In the genomic region with DNA sequence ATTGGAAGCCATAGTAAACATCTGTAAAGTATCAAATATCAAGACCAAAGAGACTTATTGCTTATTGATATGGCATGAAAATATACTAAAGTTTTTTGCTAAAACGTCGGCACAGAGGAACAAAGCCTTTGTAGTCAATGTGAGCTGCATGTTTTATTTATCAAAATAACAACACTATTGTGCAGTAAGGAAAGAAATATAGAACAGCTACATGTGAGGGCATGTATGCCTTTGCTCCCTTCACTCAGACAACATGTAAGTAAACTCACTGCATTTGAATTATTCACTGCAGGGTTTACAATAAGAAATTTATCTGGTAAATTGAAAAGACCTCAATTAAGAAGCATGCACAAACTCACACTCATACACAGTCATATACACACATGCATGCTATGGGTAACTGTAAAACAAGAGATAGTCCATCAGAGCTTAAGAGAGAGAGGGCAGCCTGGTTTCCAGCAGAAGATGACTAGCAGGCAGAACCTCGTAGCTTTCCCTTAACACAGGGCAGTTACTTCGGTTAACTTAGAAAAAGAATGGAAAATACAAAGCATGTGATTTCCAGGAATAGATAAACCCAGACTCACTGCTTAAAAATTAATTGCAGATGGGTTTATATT, we compare ENCODE assay signal across 12 mouse cellular contexts.
DNase-seq lines count a peak whose midpoint lies in the region; ATAC-seq and TF ChIP-seq lines count a peak whose summit lies in the region.
"Had no signal": no experiment of that assay in that cellular context is flagged by ENCODE, and none has a peak within 500 bp of the region (broad histone marks: within the 10 kb centered on the region; RNA-seq: fewer than 3 reads in every experiment).

No protein-coding gene starts in this region.

- TF ChIP-seq CTCF in midbrain, postnatal 0 days (IDR thresholded peaks at IDR 0.05), result no peak

- H3K9me3 ChIP-seq in kidney, embryonic 14.5 days (ENCODE audit: control insufficient read depth, low read length), result no peaks in the 10 kb centered on the region
- H3K9me3 ChIP-seq in embryonic facial prominence, embryonic 14.5 days (ENCODE audit: control insufficient read depth, low read length), result no peaks in the 10 kb centered on the region
- no peaks in the 10 kb centered on the region for H3K9me3 ChIP-seq in hindbrain, embryonic 14.5 days (ENCODE audit: control insufficient read depth, low read length)
- no peaks in the 10 kb centered on the region for H3K9me3 ChIP-seq in midbrain, postnatal 0 days (ENCODE audit: low read length)

- no peak overlapping the region for H3K27ac ChIP-seq in kidney, embryonic 14.5 days (ENCODE audit: low read depth, low read length)
- peak overlapping the region; percentile 61 for H3K27ac ChIP-seq in embryonic facial prominence, embryonic 14.5 days (replicated peaks; ENCODE audit: low read depth, low read length)
- peak overlapping the region; percentile 100 for H3K27ac ChIP-seq in hindbrain, embryonic 14.5 days
- peak overlapping the region; percentile 81 for H3K27ac ChIP-seq in midbrain, postnatal 0 days (ENCODE audit: low read depth, low read length)

- no peaks in the 10 kb centered on the region for H3K4me1 ChIP-seq in kidney, embryonic 14.5 days (ENCODE audit: control insufficient read depth, insufficient read depth, low read length)
- peaks cover 39% of the 10 kb centered on the region for H3K4me1 ChIP-seq in embryonic facial prominence, embryonic 14.5 days (ENCODE audit: control insufficient read depth, insufficient read depth, low read length)
- peaks cover 6% of the 10 kb centered on the region for H3K4me1 ChIP-seq in hindbrain, embryonic 14.5 days (replicated peaks; ENCODE audit: control insufficient read depth, insufficient read depth, low read length)
- no peaks in the 10 kb centered on the region for H3K4me1 ChIP-seq in midbrain, postnatal 0 days (ENCODE audit: insufficient read depth, low read length)

- no peak for ATAC-seq in kidney, embryonic 14.5 days (ENCODE audit: low FRiP score, low TSS enrichment)
- no peak for ATAC-seq in embryonic facial prominence, embryonic 14.5 days (ENCODE audit: low read depth)
- ATAC-seq in hindbrain, embryonic 14.5 days (ENCODE audit: low FRiP score), result no peak
- no peak for ATAC-seq in midbrain, postnatal 0 days (ENCODE audit: low FRiP score)
- ATAC-seq: liver, postnatal 0 days had no signal

- H3K4me3 ChIP-seq in kidney, embryonic 14.5 days (ENCODE audit: low read length), result no peak overlapping the region
- H3K4me3 ChIP-seq in embryonic facial prominence, embryonic 14.5 days (ENCODE audit: low read depth, low read length), result peak overlapping the region; percentile 15; the same call in 1 of the 2 replicates
- H3K4me3 ChIP-seq in hindbrain, embryonic 14.5 days (replicated peaks; ENCODE audit: low read length), result peak overlapping the region; percentile 55
- peak overlapping the region; percentile 47 for H3K4me3 ChIP-seq in midbrain, postnatal 0 days (ENCODE audit: low read depth, low read length)

- WGBS in kidney, embryonic 14.5 days, result 54% methylated on average over 4 of the region's 4 CpGs
- WGBS in embryonic facial prominence, embryonic 14.5 days, result 20% methylated on average over 4 of the region's 4 CpGs
- 5% methylated on average over 4 of the region's 4 CpGs for WGBS in hindbrain, embryonic 14.5 days
- WGBS in midbrain, postnatal 0 days, result 6% methylated on average over 4 of the region's 4 CpGs

- peak; percentile 26 to 39 for DNase-seq in kidney, postnatal 36 days
- DNase-seq in embryonic facial prominence, embryonic 14.5 days (ENCODE audit: low spot score), result no peak
- DNase-seq in hindbrain, embryonic 14.5 days (ENCODE audit: low spot score), result peak; percentile 53
- DNase-seq in midbrain, postnatal 0 days (ENCODE audit: low spot score), result no peak
- DNase-seq in cerebellum, adult 18-20 months, result no peak
- no peak for DNase-seq in spleen, postnatal 10 days (ENCODE audit: low spot score in 2 of 2)
- DNase-seq in adrenal gland, postnatal 25 days, result no peak
- DNase-seq: B cell, adult 2 months; kidney, adult 8-10 months; layer of hippocampus, postnatal 36 days; liver, postnatal 0 days had no signal

- no peak overlapping the region for H3K4me2 ChIP-seq in kidney, embryonic 14.5 days (replicated peaks; ENCODE audit: low read depth, low read length)
- H3K4me2 ChIP-seq in embryonic facial prominence, embryonic 14.5 days (ENCODE audit: low read depth, low read length), result peak overlapping the region; percentile 30
- peak overlapping the region; percentile 86 for H3K4me2 ChIP-seq in hindbrain, embryonic 14.5 days (replicated peaks)
- peak overlapping the region; percentile 80 for H3K4me2 ChIP-seq in midbrain, postnatal 0 days (ENCODE audit: low read depth, low read length, poor library complexity, severe bottlenecking)

- no peaks in the 10 kb centered on the region for H3K27me3 ChIP-seq in kidney, embryonic 14.5 days (ENCODE audit: control insufficient read depth, insufficient read depth, low read length)
- no peaks in the 10 kb centered on the region for H3K27me3 ChIP-seq in embryonic facial prominence, embryonic 14.5 days (replicated peaks; ENCODE audit: control insufficient read depth, insufficient read depth, low read length)
- no peaks in the 10 kb centered on the region for H3K27me3 ChIP-seq in hindbrain, embryonic 14.5 days (ENCODE audit: control insufficient read depth, insufficient read depth, low read length)
- no peaks in the 10 kb centered on the region for H3K27me3 ChIP-seq in midbrain, postnatal 0 days (ENCODE audit: insufficient read depth, low read length)

- no peak overlapping the region for H3K9ac ChIP-seq in kidney, embryonic 14.5 days (ENCODE audit: low read depth, low read length)
- peak overlapping the region; percentile 41; the same call in 1 of the 2 replicates for H3K9ac ChIP-seq in embryonic facial prominence, embryonic 14.5 days (ENCODE audit: low read depth, low read length)
- peak overlapping the region; percentile 99 for H3K9ac ChIP-seq in hindbrain, embryonic 14.5 days
- H3K9ac ChIP-seq in midbrain, postnatal 0 days (replicated peaks; ENCODE audit: low read length, poor library complexity, severe bottlenecking), result peak overlapping the region; percentile 57
- H3K9ac ChIP-seq: liver, postnatal 0 days had no signal

- H3K36me3 ChIP-seq in kidney, embryonic 14.5 days (ENCODE audit: control insufficient read depth, insufficient read depth, low read length), result no peaks in the 10 kb centered on the region
- no peaks in the 10 kb centered on the region for H3K36me3 ChIP-seq in embryonic facial prominence, embryonic 14.5 days (ENCODE audit: control insufficient read depth, insufficient read depth, low read length)
- H3K36me3 ChIP-seq in hindbrain, embryonic 14.5 days (replicated peaks; ENCODE audit: control insufficient read depth, insufficient read depth), result no peaks in the 10 kb centered on the region
- H3K36me3 ChIP-seq in midbrain, postnatal 0 days (ENCODE audit: insufficient read depth, low read length), result no peaks in the 10 kb centered on the region

Comparison
In these comparisons a context has a peak if more than half of its experiments do, and no peak if none do; other contexts are left out.
1. DNase-seq: peak in kidney, postnatal 36 days (2 of 2) and hindbrain, embryonic 14.5 days (single experiment); none in embryonic facial prominence, embryonic 14.5 days (single experiment), midbrain, postnatal 0 days (single experiment), cerebellum, adult 18-20 months (0 of 2), spleen, postnatal 10 days (0 of 2) and adrenal gland, postnatal 25 days (single experiment).